ENCODE assay signal across 8 mouse cellular contexts in the genomic region with DNA sequence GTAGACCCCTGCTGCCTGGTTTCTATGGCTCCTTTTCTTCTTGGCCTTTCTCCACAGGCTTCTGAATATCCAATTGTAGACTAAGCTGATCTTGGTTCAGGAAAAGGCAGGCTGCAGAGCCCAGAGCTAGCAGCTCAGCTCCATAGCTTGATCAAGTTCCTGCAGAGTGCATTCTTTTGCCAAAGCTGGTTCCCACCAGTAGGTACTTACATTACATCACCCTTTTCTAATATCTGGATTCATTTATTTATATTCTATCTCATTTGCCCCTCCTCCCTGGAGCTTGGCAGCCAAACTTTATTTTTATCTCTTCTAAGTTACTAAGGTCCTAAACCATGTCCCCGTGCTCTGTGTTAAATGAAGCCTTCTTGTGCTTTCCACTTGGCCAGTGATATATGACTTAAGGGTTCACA. TPM values are rescaled to one million over a fixed set of nuclear protein-coding genes. Genes with fewer than 3 reads are reported as not detected.
A peak's percentile ranks its signal among the peaks of the same experiment; 100 is the strongest.
DNase-seq lines count a peak whose midpoint lies in the region; ATAC-seq and TF ChIP-seq lines count a peak whose summit lies in the region.

No protein-coding gene starts in this region.

- no peaks in the 10 kb centered on the region for H3K27me3 ChIP-seq in kidney, embryonic 15.5 days
- no peaks in the 10 kb centered on the region for H3K27me3 ChIP-seq in forebrain, embryonic 16.5 days (replicated peaks; ENCODE audit: control insufficient read depth, insufficient read depth, low read length)

- TF ChIP-seq POLR2A in bone marrow macrophage, adult 2 months (IDR thresholded peaks at IDR 0.05; ENCODE audit: borderline replicate concordance, low read depth, low read length): no peak

- H3K36me3 ChIP-seq in kidney, embryonic 15.5 days: peaks cover 9% of the 10 kb centered on the region; the same call in 1 of the 2 replicates
- H3K36me3 ChIP-seq in forebrain, embryonic 16.5 days (ENCODE audit: control insufficient read depth, insufficient read depth): no peaks in the 10 kb centered on the region
- H3K36me3 ChIP-seq in macrophage (ENCODE audit: inconsistent target): no peaks in the 10 kb centered on the region

- WGBS in kidney, embryonic 15.5 days: 14% methylated on average over 1 of the region's 1 CpGs
- 44% methylated on average over 1 of the region's 1 CpGs for WGBS in forebrain, embryonic 16.5 days
- 90% methylated on average over 1 of the region's 1 CpGs for WGBS in macrophage (ENCODE audit: missing documents)

- no peak overlapping the region for H3K4me3 ChIP-seq in kidney, embryonic 15.5 days (replicated peaks)
- H3K4me3 ChIP-seq in bone marrow macrophage, adult 2 months (ENCODE audit: insufficient read depth, low read length): no peak overlapping the region
- no peak overlapping the region for H3K4me3 ChIP-seq in forebrain, embryonic 16.5 days (replicated peaks; ENCODE audit: low read length)
- no peak overlapping the region for H3K4me3 ChIP-seq in macrophage (ENCODE audit: inconsistent target)

- TF ChIP-seq CTCF in bone marrow macrophage, adult 2 months (IDR thresholded peaks at IDR 0.05; ENCODE audit: low read depth, low read length): no peak

- H3K4me2 ChIP-seq in kidney, embryonic 15.5 days: no peak overlapping the region
- H3K4me2 ChIP-seq in forebrain, embryonic 16.5 days (ENCODE audit: low read length): no peak overlapping the region

- peak overlapping the region; percentile 71 for H3K27ac ChIP-seq in kidney, embryonic 15.5 days
- 0 out of 2 replicates have a peak overlapping the region, but pooled peaks have one; percentile 12 for H3K27ac ChIP-seq in bone marrow macrophage, adult 2 months (ENCODE audit: insufficient read depth, low read depth, low read length)
- H3K27ac ChIP-seq in forebrain, embryonic 16.5 days (ENCODE audit: low read length): no peak overlapping the region
- peak overlapping the region; percentile 62 for H3K27ac ChIP-seq in macrophage

- no peak for DNase-seq in kidney, postnatal 10 days
- no peak for DNase-seq in adrenal gland, postnatal 4 days (ENCODE audit: low spot score in 2 of 2)
- DNase-seq in left cerebral cortex, postnatal 25 days (ENCODE audit: low spot score in 2 of 2): no peak
- no peak for DNase-seq in layer of hippocampus, adult 8-10 months (ENCODE audit: low spot score in 2 of 2)

- peaks cover 37% of the 10 kb centered on the region for H3K4me1 ChIP-seq in kidney, embryonic 15.5 days
- peaks cover 46% of the 10 kb centered on the region for H3K4me1 ChIP-seq in bone marrow macrophage, adult 2 months (ENCODE audit: control insufficient read depth, insufficient read depth, low read length)
- 0 out of 2 replicates have a peak, but pooled peaks cover 4% of the 10 kb centered on the region for H3K4me1 ChIP-seq in forebrain, embryonic 16.5 days (replicated peaks; ENCODE audit: control insufficient read depth, insufficient read depth, low read length)

- no peaks in the 10 kb centered on the region for H3K79me2 ChIP-seq in macrophage (ENCODE audit: inconsistent target)

- ATAC-seq in kidney, embryonic 15.5 days (replicated peaks; ENCODE audit: low FRiP score): 0 out of 2 replicates have a peak, but pooled peaks have one; percentile 50
- peak; percentile 66; the same call in 1 of the 2 replicates for ATAC-seq in forebrain, embryonic 16.5 days

- H3K9ac ChIP-seq in kidney, embryonic 15.5 days: no peak overlapping the region
- H3K9ac ChIP-seq in forebrain, embryonic 16.5 days (replicated peaks; ENCODE audit: low read depth, low read length): no peak overlapping the region

- H3K9me3 ChIP-seq in kidney, embryonic 15.5 days (replicated peaks): no peaks in the 10 kb centered on the region
- H3K9me3 ChIP-seq in forebrain, embryonic 16.5 days (ENCODE audit: control insufficient read depth, low read length): no peaks in the 10 kb centered on the region

- intact Hi-C loops in left cerebral cortex, postnatal 25 days (cut with DNase I): no loop called here

RNA-seq across cellular contexts. Expression of a gene that starts 24.9 kb away (rescaled TPM):
- polyA plus RNA-seq in kidney, embryonic 15.5 days (2015; fragmentation: Nextera tagmentation; extraction: Ambion mirVana): 71.9 and 75.2 TPM in 2 replicates
- polyA plus RNA-seq in bone marrow macrophage, adult 2 months (2012; ENCODE audit: insufficient read depth, insufficient read length, missing spikeins): 6.6 and 8.5 TPM in 2 replicates
- polyA plus RNA-seq in forebrain, embryonic 16.5 days (2015; fragmentation: Nextera tagmentation; extraction: Ambion mirVana): 6.7 and 8.0 TPM in 2 replicates
- 1 to 10 TPM in 19 of 26 experiments, under 1 TPM in 6, not detected in 1; 0.25 to 7.3 (median 2.2) TPM for total RNA-seq in macrophage (2018; cell fraction: chromatin; rRNA removed)
- 1 to 10 TPM in 16 of 26 experiments, under 1 TPM in 10; 0.62 to 4.7 (median 1.5) TPM for total RNA-seq in macrophage (2018; cell fraction: cytosol; rRNA removed)
- total RNA-seq in macrophage (2018; cell fraction: nucleus; rRNA removed): 1 to 10 TPM in 24 of 26 experiments, under 1 TPM in 2; 0.64 to 6.6 (median 3.5) TPM
- 0.52 to 3.2 TPM (median 0.86 TPM) in 3 replicates for polyA plus RNA-seq in macrophage (2018)
- total RNA-seq in adrenal gland, postnatal 4 days (2021): 10 to 100 TPM; 12.1 to 20.3 TPM
- total RNA-seq in left cerebral cortex, postnatal 25 days (2021): 10 to 100 TPM; 20.5 to 20.6 TPM
- total RNA-seq in layer of hippocampus, adult 8-10 months (2022): 10 to 100 TPM; 14.6 to 24.8 (median 18.9) TPM
